Mouse (Mus musculus): ENCODE measurements around the gene Tbl1xr1. TPM values are rescaled to one million over a fixed set of nuclear protein-coding genes. Genes with fewer than 3 reads are reported as not detected.

Gene Tbl1xr1
- polyA plus RNA-seq, 1 experiment: 14.7 TPM

- Histone ChIP-seq H3ac (ENCODE audit: control insufficient read depth, insufficient read length) (no peak overlapping the region), H3K27me3 (ENCODE audit: control insufficient read depth, insufficient read depth, insufficient read length) (no peaks in the 10 kb centered on the region), H3K79me2 (ENCODE audit: control insufficient read depth, insufficient read depth) (peaks cover 40% of the 10 kb centered on the region), H3K4me2 (ENCODE audit: low read depth) (no peak overlapping the region), H3K4me3 (no peak overlapping the region), H3K36me3 (ENCODE audit: control insufficient read depth, insufficient read depth) (peaks cover 5% of the 10 kb centered on the region)
- TF ChIP-seq CEBPB (IDR thresholded peaks at IDR 0.05; ENCODE audit: insufficient read depth, poor library complexity, severe bottlenecking): no peak
- no peak for TF ChIP-seq MYOG (IDR thresholded peaks at IDR 0.05; ENCODE audit: control insufficient read depth in 1 of 3, insufficient read depth in 1 of 3, insufficient read length in 2 of 3, low read depth in 2 of 3)
- no peak for TF ChIP-seq E2F4 (IDR thresholded peaks at IDR 0.05; ENCODE audit: insufficient read depth)
- TF ChIP-seq POLR2A (IDR thresholded peaks at IDR 0.05; ENCODE audit: insufficient read length, low read depth): no peak
- no peak for TF ChIP-seq MYOD1 (IDR thresholded peaks at IDR 0.05; ENCODE audit: control insufficient read depth in 1 of 3, insufficient read length in 2 of 3, low read depth in 2 of 3)
- TF ChIP-seq TCF12 (IDR thresholded peaks at IDR 0.05; ENCODE audit: insufficient read depth, poor library complexity, severe bottlenecking): no peak
Observed at GRCm38 (mm10) chr3:22156397-22156796, 79.9 kb downstream of the Tbl1xr1 start.

- no peak overlapping the region for H3K4me2 ChIP-seq (ENCODE audit: low read depth)
- TF ChIP-seq TCF12 (IDR thresholded peaks at IDR 0.05; ENCODE audit: insufficient read depth, poor library complexity, severe bottlenecking): no peak
- TF ChIP-seq CEBPB (IDR thresholded peaks at IDR 0.05; ENCODE audit: insufficient read depth, poor library complexity, severe bottlenecking): no peak
- no peak for TF ChIP-seq MYOG (IDR thresholded peaks at IDR 0.05; ENCODE audit: control insufficient read depth in 1 of 3, insufficient read depth in 1 of 3, insufficient read length in 2 of 3, low read depth in 2 of 3)
- no peak for TF ChIP-seq MAX (IDR thresholded peaks at IDR 0.05; ENCODE audit: low read depth)
- no peak for TF ChIP-seq TCF3 (IDR thresholded peaks at IDR 0.05; ENCODE audit: insufficient read length, low read depth)
- TF ChIP-seq POLR2AphosphoS2 (IDR thresholded peaks at IDR 0.05; ENCODE audit: insufficient read length, low read depth): no peak
- TF ChIP-seq E2F4 (IDR thresholded peaks at IDR 0.05; ENCODE audit: insufficient read depth): no peak
- no peak for TF ChIP-seq SRF (IDR thresholded peaks at IDR 0.05; ENCODE audit: control insufficient read depth, insufficient read length, low read depth)
- no peak for TF ChIP-seq REST (IDR thresholded peaks at IDR 0.05; ENCODE audit: insufficient read depth, insufficient read length)
- no peak for TF ChIP-seq MYOD1 (IDR thresholded peaks at IDR 0.05; ENCODE audit: control insufficient read depth in 1 of 3, insufficient read length in 2 of 3, low read depth in 2 of 3)
- TF ChIP-seq USF1 (IDR thresholded peaks at IDR 0.05; ENCODE audit: low read depth): no peak
- no peak for TF ChIP-seq POLR2A (IDR thresholded peaks at IDR 0.05; ENCODE audit: insufficient read length, low read depth)
- H3K36me3 ChIP-seq (ENCODE audit: control insufficient read depth, insufficient read depth): peaks cover 6% of the 10 kb centered on the region
- H3K79me2 ChIP-seq (ENCODE audit: control insufficient read depth, insufficient read depth): peaks cover 67% of the 10 kb centered on the region
- H3K27me3 ChIP-seq (ENCODE audit: control insufficient read depth, insufficient read depth, insufficient read length): no peaks in the 10 kb centered on the region
- H3ac ChIP-seq (ENCODE audit: control insufficient read depth, insufficient read length): no peak overlapping the region
- no peak overlapping the region for H3K4me3 ChIP-seq
Observed at GRCm38 (mm10) chr3:22162948-22163347, 86.5 kb downstream of the Tbl1xr1 start.

- Histone ChIP-seq H3K4me3 (no peak overlapping the region), H3ac (ENCODE audit: control insufficient read depth, insufficient read length) (no peak overlapping the region), H3K4me2 (ENCODE audit: low read depth) (no peak overlapping the region), H3K27me3 (ENCODE audit: control insufficient read depth, insufficient read depth, insufficient read length) (no peaks in the 10 kb centered on the region), H3K79me2 (ENCODE audit: control insufficient read depth, insufficient read depth) (peaks cover 58% of the 10 kb centered on the region), H3K36me3 (ENCODE audit: control insufficient read depth, insufficient read depth) (peaks cover 6% of the 10 kb centered on the region)
- no peak for TF ChIP-seq MYOD1 (IDR thresholded peaks at IDR 0.05; ENCODE audit: control insufficient read depth in 1 of 3, insufficient read length in 2 of 3, low read depth in 2 of 3)
- no peak for TF ChIP-seq SRF (IDR thresholded peaks at IDR 0.05; ENCODE audit: control insufficient read depth, insufficient read length, low read depth)
- no peak for TF ChIP-seq REST (IDR thresholded peaks at IDR 0.05; ENCODE audit: insufficient read depth, insufficient read length)
- TF ChIP-seq MYOG (IDR thresholded peaks at IDR 0.05; ENCODE audit: control insufficient read depth in 1 of 3, insufficient read depth in 1 of 3, insufficient read length in 2 of 3, low read depth in 2 of 3): no peak
- no peak for TF ChIP-seq TCF12 (IDR thresholded peaks at IDR 0.05; ENCODE audit: insufficient read depth, poor library complexity, severe bottlenecking)
- TF ChIP-seq USF1 (IDR thresholded peaks at IDR 0.05; ENCODE audit: low read depth): no peak
- TF ChIP-seq CEBPB (IDR thresholded peaks at IDR 0.05; ENCODE audit: insufficient read depth, poor library complexity, severe bottlenecking): no peak
- TF ChIP-seq TCF3 (IDR thresholded peaks at IDR 0.05; ENCODE audit: insufficient read length, low read depth): no peak
- TF ChIP-seq POLR2AphosphoS2 (IDR thresholded peaks at IDR 0.05; ENCODE audit: insufficient read length, low read depth): no peak
- TF ChIP-seq E2F4 (IDR thresholded peaks at IDR 0.05; ENCODE audit: insufficient read depth): no peak
- no peak for TF ChIP-seq POLR2A (IDR thresholded peaks at IDR 0.05; ENCODE audit: insufficient read length, low read depth)
- TF ChIP-seq MAX (IDR thresholded peaks at IDR 0.05; ENCODE audit: low read depth): no peak
Observed at GRCm38 (mm10) chr3:22167856-22168255, 91.4 kb downstream of the Tbl1xr1 start.

- H3K4me2 ChIP-seq (ENCODE audit: low read depth): no peak overlapping the region
- H3K27me3 ChIP-seq (ENCODE audit: control insufficient read depth, insufficient read depth, insufficient read length): no peaks in the 10 kb centered on the region
- peaks cover 6% of the 10 kb centered on the region for H3K36me3 ChIP-seq (ENCODE audit: control insufficient read depth, insufficient read depth)
- no peak for TF ChIP-seq REST (IDR thresholded peaks at IDR 0.05; ENCODE audit: insufficient read depth, insufficient read length)
- no peak for TF ChIP-seq TCF12 (IDR thresholded peaks at IDR 0.05; ENCODE audit: insufficient read depth, poor library complexity, severe bottlenecking)
- TF ChIP-seq MYOD1 (IDR thresholded peaks at IDR 0.05; ENCODE audit: control insufficient read depth in 1 of 3, insufficient read length in 2 of 3, low read depth in 2 of 3): no peak
- TF ChIP-seq MAX (IDR thresholded peaks at IDR 0.05; ENCODE audit: low read depth): no peak
- no peak for TF ChIP-seq CEBPB (IDR thresholded peaks at IDR 0.05; ENCODE audit: insufficient read depth, poor library complexity, severe bottlenecking)
- no peak for TF ChIP-seq POLR2A (IDR thresholded peaks at IDR 0.05; ENCODE audit: insufficient read length, low read depth)
- no peak for TF ChIP-seq SRF (IDR thresholded peaks at IDR 0.05; ENCODE audit: control insufficient read depth, insufficient read length, low read depth)
- no peak for TF ChIP-seq USF1 (IDR thresholded peaks at IDR 0.05; ENCODE audit: low read depth)
- no peak for TF ChIP-seq TCF3 (IDR thresholded peaks at IDR 0.05; ENCODE audit: insufficient read length, low read depth)
- TF ChIP-seq E2F4 (IDR thresholded peaks at IDR 0.05; ENCODE audit: insufficient read depth): no peak
- no peak for TF ChIP-seq POLR2AphosphoS2 (IDR thresholded peaks at IDR 0.05; ENCODE audit: insufficient read length, low read depth)
- TF ChIP-seq MYOG (IDR thresholded peaks at IDR 0.05; ENCODE audit: control insufficient read depth in 1 of 3, insufficient read depth in 1 of 3, insufficient read length in 2 of 3, low read depth in 2 of 3): no peak
- H3K4me3 ChIP-seq: no peak overlapping the region
- H3K79me2 ChIP-seq (ENCODE audit: control insufficient read depth, insufficient read depth): peaks cover 60% of the 10 kb centered on the region
- H3ac ChIP-seq (ENCODE audit: control insufficient read depth, insufficient read length): no peak overlapping the region
Observed at GRCm38 (mm10) chr3:22168432-22168831, 92.0 kb downstream of the Tbl1xr1 start.

Measured in myocyte (in vitro differentiated cells).